Mouse (Mus musculus) Muller cell, postnatal 12 days (primary cell): ENCODE measurements around the gene Retsat.
A peak's percentile ranks its signal among the peaks of the same experiment; 100 is the strongest.

Experiments used
- DNase-seq: peaks from one replicate; pipeline ENCODE4 v3.0.0-alpha.2; 2015; ENCODE audit errors: inconsistent ontology term

The Retsat gene

GRCm38 (mm10) chr6:72597956-72598753, at the start of gene Retsat, which contains the start of gene Elmod3:
Gene Retsat, plus strand, starts transcription at chr6:72598475.
Gene Elmod3, minus strand, starts transcription at chr6:72598413.
- peak; percentile 93 for DNase-seq

DNA sequence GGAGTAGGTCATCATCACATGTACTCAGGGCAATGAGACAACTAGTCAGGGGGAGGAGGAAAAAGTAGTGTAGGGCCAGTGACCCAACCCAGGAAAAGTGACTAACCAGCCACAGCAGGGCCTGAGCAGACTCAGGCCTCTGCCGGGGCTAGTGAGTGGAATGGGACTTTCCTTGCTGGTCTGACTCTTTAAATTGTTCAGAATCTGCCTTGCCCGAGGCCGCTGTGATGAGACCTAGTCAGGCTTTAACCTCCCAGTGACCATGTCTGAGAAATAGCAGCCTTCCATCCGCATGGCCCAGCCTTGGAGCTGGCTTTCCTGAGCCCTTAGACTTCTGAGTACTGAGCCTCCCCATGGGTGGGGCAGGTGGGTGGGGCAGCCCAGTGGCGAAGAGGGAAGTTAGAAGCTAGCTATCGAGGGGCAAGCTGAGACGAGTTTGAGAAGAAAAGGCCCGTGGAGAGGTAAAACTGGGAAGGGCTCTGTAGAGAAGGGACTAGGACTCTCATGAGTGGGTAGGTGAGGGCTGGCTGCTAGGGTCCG, 49.2 kb upstream of the Retsat start:
- peak; percentile 37 for DNase-seq

DNA sequence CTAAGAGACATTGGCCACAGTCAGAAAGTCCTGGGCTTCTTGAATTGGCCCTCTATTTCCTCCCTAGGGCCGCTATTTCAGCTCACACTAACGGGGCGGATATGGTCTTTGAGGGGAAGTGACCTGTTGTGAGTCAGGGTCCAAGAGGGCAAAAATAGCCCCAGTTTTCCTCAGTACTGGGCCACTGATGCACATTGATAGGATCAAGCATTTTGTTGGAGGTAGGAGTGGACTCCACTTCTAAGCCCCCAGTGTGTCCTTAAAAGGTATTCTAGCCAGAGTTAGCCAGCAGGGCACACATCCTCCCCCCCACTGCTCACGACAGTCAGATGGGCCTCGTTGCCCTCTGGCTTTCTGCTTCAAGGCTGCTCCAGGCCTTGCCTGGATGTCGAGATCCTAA, 48.2 kb upstream of the Retsat start:
- DNase-seq: no peak

DNA sequence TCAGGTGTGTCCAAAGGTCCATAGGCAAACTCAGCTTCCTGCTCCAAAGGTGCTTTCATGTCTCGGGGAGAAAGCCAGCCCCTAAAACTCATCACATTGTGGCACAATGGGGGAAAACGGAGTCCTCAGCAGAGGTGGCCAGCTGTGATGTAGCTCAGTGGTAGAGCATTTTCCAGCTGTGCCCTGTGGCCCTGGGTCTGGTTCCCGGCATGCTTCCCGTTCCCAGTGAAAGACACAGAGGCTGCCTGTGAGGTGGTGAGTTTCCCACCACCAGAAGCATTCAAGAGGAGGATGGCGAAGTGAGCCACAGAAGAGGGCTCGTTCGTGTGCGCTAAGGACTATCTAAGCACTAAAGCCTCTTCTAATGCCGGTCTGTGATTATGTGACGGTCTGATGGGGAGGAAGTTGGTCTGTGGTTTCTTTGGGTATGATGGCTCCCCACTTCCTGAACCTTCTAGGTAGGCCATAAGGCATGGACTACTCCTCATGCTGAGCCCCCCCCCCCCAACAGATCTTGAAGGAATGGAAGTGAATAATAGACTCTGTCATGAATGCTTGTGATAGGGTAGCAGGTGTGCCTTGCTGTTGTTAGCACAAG, 47.7 kb upstream of the Retsat start:
- no peak for DNase-seq

- peak; percentile 91 for DNase-seq
These were observed 45.9 kb upstream of the Retsat start for GRCm38 (mm10) chr6:72552171-72553078.

- no peak for DNase-seq
These were observed 45.2 kb upstream of the Retsat start for GRCm38 (mm10) chr6:72553079-72553412.

DNA sequence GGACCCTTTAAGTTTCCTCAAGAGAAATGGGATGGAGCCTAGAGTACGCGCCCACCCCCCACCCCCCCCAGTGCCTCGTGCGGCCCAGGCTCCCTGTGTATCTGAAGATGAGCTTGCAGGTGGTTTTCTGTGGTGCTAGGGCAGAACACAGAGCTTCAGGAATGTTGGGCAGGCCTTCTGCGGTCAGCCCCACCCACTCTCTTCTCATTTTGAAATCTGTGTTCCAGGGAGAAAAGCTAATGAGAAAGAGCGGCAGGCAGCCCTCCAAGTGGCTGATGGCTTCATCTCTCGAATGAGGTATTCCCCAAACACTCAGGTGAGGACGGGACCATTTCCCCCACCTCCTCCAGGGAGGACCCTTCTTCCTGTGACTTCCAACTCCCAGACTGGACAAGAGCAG, 37.5 kb upstream of the Retsat start:
- peak; percentile 18 for DNase-seq

DNA sequence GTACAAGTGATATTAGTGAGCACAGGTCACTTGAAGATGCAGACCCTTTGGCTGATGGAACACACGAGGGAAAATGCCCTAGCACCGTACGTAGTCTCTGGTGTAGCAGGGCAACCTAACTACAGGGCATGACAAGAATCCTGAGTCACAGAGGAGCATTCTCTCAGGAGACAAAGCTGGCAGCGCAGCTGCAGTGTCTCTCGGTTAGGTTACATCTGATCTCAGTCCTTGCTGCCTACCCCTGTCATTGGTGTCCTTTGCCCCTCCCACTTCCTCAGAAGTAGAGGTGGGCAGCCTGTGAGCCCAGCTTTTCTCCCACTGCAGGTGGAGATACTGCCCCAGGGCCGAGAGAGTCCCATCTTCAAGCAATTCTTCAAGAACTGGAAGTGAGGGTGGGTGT, 35.8 kb upstream of the Retsat start:
- peak; percentile 59 for DNase-seq

DNA sequence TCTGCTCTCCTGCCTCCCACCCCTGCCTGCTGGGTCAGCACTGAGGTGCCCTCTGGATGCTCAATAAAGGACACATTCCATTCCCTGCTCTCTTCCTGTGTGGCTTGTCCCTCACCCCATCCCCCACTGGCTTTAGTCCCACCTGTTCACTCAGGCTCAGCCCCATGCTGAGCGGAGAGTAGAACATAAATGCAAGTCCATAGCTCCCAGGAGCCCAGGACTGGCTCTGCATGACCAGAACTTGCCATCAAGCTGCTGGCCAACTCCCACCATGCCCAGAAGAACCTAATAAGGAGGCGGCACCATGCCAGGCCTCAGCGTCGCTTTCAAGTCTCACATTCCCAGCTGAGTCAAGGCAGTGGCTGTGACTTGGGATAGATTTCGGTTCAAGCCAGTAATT, 35.4 kb upstream of the Retsat start:
- peak; percentile 45 for DNase-seq

- no peak for DNase-seq
These were observed 32.8 kb upstream of the Retsat start for GRCm38 (mm10) chr6:72565506-72565905.

GRCm38 (mm10) chr6:72566044-72566443, 32.2 kb upstream of the Retsat start:
- DNase-seq: peak; percentile 70

DNA sequence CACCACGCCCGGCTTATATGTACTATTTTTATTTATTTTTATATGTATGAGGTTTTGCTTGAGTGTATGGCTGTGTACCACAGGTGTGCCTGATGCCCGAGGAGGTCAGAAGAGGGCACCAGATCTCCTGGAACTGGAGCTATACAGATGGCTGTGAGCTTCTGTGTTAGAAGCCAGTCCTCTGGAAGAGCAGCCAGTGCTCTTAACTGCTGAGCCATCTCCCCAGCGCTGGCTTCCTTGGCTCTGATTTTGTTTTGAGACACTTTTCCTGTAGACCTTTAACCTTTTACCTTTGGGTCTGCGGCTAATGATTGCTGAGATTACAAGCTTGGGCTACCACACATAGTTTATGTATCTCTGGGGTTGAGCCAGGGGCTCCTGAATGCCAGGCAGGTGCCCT, 30.8 kb upstream of the Retsat start:
- DNase-seq: no peak

- DNase-seq: no peak
These were observed 29.5 kb upstream of the Retsat start for GRCm38 (mm10) chr6:72568736-72569135.

- DNase-seq: no peak
These were observed 27.5 kb upstream of the Retsat start for GRCm38 (mm10) chr6:72570644-72571397.

DNA sequence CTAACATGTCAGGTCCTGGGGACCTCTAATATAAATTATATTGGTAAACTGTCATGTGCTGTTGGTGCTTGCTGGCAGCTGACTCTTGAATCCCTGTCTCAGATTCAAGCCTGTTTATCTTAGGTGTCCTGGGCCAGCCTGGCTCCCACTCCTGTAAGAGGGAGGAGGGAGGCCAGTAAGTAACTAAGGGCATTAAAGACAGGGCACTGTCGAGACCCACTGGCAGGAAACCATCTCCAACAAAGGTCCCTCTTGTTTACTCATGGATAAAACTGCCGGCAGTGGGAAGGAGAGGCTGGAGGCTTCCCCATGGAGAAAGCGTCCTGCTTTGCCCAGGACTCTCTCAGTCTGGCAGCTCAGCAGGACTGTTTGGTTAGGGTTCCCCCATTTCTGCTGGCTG, 26.4 kb upstream of the Retsat start:
- DNase-seq: no peak

DNA sequence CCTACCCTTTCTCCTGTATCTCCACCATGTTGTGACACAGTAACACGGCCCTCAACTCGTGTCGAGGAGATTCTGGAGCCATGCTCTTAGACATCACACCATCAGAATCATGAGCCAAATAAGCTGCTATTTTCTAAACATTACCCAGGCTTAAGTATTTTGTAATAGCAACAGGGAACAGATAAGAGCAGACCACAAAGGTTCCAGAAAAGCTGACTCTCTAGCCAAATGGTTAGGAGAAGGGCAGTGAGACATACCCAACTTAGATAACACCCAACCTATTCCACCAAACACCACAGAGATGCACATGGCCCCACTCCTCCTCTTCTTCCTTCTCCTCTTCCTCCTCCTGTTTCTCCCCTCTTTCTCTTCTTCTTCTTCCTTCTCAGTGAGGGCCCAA, 22.2 kb upstream of the Retsat start:
- no peak for DNase-seq

GRCm38 (mm10) chr6:72581625-72582382, 16.5 kb upstream of the Retsat start:
- DNase-seq: no peak

DNA sequence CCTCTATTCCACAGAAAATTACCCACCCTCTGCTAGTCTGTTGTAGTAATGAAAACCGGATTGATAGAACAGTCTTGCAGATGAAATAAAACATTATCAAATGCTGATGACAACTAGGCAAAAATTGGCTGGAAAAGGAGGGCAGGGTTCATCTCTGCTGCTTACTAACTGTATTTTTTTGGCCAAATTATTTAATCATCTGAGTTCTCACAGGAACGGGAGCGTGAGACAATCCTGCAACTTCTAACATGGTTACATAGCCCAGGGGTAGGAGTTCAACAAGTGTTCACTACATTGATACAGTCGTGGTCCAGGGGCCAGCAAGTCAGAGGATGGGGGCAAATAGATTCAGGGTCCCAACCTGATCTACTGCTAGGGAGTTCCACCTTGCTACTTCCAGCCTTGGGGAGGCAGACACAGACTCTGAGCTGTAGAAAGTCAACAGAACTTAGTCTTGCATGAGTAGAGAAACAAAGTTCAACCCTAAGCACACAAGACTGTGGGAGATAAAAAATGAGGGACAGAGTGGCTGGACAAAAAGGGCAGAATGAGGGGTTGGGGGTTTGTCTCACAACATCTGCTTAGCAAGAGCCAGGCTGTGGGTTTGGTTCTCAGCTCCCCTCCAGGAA, 14.9 kb upstream of the Retsat start:
- no peak for DNase-seq

- no peak for DNase-seq
These were observed 14.1 kb upstream of the Retsat start for GRCm38 (mm10) chr6:72584154-72584553.

DNA sequence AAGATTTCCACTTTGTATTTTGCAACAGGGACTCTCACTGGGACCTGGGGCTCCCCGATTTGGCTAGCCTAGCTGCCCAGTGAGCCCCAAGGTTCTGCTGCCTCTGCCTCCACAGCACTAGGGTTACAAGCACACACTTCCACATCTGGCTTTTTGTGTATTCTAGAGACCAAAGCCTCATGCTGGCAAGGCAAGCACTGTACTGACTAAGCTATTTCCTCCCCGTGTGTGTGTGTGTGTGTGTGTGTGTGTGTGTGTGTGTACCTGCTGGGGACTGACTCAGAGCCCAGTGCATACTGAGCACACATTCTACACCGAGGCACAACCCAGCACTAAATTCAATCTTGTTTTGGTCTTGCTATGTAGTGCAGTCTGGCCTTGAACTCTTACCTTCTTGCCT, 11.6 kb upstream of the Retsat start:
- DNase-seq: no peak
